Mouse (Mus musculus): ENCODE measurements around the gene Serpina3j.
A peak's percentile ranks its signal among the peaks of the same experiment; 100 is the strongest.
"Not testable (repeated sequence)": the region's sequence is repeated elsewhere in the genome, so short reads cannot be mapped to it uniquely, and the experiment has no call there.

Gene Serpina3j

DNA sequence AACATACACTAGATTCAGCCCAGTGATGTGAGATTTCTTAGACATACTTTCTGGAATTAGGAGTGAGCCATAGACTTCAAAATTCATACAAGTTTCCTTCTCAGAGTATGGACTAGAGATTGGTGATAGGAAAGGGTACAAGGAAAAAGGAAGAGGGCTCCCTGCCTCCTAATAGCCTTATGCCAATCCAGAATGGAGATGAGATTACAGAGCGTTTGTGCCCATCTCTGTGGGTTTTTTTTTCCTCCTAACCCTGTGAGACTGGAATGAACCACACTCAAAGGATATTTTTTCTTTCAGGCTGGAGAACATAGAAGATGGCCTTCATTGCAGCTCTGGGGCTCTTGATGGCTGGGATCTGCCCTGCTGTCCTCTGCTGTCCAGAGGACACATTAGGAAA is at the start of gene Serpina3j:
Gene Serpina3j, plus strand, starts transcription at position 301 of the 400 bp plus-strand sequence.
- DNase-seq: no peak

DNA sequence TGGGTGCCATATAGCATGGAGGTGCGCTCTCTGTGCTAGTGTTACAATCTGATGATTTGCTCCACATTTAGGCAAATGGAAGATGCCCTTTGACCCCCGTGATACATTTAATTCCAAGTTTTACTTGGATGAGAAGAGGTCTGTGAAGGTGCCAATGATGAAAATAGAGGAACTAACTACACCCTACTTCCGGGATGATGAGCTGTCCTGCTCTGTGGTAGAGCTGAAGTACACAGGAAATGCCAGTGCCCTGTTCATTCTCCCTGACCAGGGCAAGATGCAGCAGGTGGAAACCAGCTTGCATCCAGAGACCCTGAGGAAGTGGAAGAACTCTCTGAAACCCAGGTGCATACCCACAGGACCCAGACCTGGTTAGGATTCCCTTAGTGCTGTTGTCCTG is 48.0 kb upstream of the Serpina3j start:
- no peak for DNase-seq

DNA sequence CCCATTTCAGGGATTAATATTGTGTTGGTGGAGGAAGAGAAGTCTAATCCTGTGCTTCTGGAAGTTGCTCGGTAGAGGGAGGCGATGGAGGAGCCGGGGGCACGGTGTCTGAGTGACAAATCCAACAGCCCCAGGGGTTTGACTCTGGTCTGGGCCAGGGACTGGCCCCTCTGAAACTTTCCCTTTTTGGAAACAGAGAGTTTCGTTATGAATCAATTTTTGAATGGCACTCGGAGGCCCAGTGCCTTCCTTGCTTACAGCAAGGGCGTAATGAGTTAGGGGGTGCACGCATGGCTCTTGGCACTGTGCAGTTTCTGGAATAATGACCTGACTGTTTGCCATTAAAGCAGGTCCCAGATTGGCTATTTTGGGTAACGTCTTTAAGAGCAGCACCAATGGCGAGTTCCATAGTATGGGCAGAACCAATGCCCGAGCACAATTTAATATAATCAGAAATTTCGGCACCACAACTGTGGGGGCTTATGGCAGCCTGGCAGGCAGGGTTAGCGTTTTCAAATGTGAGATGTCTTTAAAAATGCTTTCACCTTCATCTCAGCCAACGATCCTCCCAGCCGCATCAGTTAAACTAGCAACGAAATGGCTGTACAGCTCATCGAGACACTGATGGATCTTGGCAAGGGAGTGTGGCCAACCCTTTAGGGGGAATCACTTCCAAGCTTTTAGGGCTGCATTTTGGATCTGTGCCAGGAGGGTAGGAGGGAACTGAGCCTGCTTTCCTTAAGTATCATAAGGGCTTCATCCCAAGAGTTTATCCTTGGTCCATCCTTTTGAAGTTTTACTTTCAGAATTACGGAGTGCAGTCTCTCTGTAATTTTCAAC is 35.9 kb upstream of the Serpina3j start:
- DNase-seq: peak; percentile 11

DNA sequence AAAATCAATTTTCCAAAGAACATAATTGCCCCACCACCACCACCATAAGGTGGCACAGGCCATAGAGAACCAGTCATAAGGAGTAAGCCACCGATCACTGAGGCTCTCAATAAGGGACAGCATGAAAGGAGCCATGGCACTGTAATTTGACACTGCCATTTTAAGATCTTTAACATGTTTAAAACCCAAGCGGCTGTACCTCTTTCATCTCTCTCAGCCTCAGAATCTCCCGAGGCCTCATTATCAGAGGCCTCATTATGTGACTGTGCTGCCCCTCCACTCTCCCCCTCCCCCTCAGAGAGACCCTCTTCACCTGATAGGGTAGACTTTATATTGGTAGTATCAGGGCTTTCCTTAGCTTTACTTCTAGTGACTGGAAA is 35.3 kb upstream of the Serpina3j start:
- DNase-seq: peak; percentile 7

DNA sequence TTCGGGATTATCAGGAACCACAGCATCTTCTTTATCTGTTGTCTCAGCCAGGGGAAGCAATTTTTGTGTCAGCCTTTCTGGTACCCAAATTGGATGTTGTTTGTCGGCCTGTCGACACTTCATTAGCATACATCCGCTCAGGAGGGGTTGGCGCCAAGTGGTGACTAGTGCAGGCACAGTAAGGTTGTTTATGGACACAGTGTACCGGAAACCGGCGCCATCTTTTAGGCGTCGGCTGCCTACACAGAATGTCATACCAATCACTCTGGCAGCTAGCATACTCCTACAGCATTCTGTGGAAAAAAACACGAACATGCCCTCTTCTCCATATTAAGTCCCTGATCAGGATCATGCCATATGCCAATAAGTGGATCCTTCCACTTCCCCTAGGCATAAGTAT is 31.0 kb upstream of the Serpina3j start:
- DNase-seq: no peak

DNA sequence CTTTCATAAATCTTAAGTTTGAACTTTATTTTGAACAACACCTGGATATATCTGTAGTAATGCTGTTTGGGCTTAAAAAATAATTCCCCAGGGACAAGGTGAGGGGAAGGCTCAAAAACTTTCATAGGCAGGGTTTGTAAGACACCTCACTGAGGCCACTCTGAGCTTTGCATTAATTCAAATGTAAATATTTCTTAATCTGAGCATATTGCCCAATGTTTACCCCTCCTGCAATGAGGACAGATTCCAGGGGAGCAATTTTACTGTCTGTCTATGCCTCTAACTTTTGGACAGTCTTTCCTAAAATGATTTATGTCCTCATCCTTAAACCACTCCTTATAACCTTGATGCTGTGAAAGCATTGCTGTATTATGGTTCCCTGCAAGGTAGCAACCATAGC is 26.0 kb upstream of the Serpina3j start:
- no peak for DNase-seq

DNA sequence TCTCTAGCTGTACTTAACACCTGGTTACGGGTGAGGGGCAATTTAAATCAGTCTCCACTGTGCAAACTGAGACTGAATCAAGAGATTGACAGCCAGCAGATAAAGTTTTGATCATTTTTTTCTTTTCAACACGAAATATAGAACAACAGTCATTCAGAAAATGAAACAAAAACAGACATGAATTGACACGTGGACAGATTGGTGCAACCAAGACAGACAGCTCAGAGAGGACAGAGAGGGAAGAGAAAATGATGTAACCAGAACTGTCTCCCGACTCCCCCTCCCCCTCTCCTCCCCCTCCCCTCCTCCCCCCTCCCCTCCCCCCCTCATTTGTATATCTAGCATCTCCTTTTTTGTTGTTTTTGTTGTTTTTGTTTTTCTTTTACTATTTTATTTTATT is 24.5 kb upstream of the Serpina3j start:
- DNase-seq: no peak

DNA sequence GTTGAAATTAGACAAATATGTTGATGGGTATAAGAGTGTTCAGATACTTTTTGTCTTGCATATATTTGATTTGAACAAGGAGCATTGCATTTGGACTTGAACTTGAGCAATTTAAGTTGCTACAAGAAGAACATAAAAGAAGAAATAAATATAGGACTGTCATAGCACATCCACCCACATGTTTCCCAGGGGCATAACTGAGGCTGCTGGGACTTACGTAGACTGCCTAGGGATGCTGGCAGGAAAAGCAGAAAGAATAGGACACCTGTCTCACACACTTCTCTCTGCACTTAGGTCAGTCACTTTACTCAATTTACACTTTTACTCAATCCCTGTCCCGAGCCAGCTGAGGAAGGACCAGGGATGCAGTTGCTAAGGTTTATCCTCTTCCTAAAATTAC is 20.4 kb upstream of the Serpina3j start:
- no peak for DNase-seq

DNA sequence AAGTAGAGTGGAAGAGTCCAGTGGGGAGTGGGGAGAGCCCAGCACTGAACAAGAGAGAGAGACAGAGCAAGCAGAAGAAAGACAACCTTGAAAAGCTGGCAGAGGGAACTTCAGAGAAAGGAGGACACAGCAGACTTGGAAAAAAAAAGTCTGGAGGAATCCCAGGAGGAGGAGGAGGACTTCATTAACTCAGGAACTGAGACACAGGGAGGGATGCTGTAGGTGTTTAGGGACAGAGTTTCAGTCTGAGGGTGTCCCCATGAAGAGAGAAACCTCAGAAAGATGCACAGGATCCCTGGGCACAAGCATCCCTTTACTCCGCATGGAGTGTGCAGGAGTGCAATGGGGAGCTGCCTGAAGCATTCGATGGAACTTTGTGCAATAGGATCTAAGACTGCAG is 16.3 kb upstream of the Serpina3j start:
- DNase-seq: no peak

DNA sequence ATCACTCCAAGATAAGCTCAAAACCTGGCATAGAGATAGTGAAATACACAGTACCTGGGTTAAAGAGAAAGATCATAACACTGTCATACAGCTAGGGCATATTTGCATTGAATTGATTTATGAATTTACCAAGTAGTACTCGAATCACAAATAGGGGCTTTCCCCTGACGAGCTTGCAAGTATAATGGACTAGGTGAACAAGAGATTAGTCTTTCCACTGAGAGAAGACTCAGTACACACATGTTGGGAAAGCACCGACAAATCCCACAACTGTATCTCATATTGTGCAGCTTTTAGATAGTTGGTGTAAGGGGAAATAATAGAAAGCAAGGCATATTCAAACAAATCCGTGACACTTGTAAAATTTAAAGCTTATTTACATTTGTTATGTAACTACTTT is 8.4 kb upstream of the Serpina3j start:
- no peak for DNase-seq

DNA sequence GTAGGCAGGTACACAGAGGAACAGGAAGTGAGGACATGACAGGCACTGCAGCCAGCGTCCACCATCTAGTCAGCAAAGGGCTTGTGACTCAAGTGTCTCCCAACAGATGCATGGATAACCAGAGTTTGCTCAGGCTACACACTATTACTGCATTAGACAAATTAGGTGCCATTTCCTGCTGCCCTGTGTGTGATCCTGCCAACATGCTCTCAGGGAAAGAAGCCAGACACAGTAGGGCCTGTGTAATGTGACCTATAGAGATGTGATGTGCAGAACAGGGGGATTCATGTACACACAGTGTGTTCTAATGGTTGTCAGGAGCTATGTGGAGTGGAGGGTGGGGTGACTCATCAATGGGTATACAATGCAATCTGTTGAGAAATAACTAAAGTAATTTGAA is 8.1 kb downstream of the Serpina3j start:
- no peak for DNase-seq

DNA sequence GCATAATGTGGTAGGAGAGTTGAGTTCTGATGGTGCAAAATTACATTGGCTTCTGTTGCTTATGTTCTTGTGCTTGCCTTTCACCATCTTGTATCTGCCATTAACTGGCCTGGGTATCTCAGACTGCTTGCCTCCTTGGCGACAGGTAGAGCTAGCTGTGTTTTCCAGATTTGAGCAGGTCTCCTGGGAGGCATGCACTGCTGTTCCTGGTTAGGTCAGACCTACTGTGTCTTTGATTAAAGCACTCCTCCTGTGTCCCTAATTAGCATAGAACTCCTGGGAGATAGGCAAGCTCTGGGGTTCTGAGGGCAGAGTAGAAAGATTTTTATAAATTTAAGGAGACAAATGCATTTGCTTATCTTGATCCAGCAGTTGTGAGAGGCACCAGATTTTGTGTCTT is 17.3 kb downstream of the Serpina3j start:
- no peak for DNase-seq

DNA sequence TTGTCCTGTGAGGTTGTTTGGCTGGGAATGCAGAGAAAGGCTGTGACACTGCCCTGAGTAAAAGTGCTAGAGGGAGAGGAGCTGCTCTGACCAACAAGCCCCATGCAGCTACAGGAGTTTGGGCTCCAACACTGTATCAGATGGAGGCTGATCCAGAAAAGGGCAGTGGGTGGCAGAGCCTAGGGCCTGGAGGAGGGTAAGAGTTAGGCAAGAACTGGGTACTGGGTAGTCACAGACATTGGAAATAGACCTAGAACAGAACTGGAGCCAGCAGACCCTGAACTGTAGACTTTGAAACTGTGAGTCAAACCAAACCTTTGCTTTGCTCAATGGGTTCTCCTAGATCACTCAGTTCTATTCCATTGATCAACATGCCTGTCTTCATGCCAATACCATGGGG is 22.5 kb downstream of the Serpina3j start:
- DNase-seq: not testable (repeated sequence)

DNA sequence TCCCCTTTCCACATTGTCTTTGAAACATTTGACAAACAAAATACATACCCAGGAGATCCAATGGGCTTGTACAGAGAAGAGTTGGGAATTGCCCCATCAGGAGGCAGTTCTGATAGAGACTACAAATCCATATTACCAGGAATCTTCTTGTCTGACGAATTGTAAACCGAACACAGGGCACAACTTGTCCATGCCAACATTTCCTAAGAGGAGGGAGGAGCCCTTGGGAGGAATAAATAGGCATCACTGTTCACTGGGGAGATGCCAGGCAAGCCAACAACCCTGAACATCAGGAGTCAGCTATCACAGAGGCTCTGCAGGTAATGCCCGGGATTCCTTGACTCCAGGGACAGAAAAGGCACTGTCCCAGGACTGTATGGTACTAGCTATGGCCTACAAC is 23.9 kb downstream of the Serpina3j start, which contains the start of the genes Serpina3k and Serpina3m:
Gene Serpina3k, plus strand, starts transcription at position 261 of the 400 bp plus-strand sequence.
Gene Serpina3m, plus strand, starts transcription at position 261 of the 400 bp plus-strand sequence.
- DNase-seq: not testable (repeated sequence)

DNA sequence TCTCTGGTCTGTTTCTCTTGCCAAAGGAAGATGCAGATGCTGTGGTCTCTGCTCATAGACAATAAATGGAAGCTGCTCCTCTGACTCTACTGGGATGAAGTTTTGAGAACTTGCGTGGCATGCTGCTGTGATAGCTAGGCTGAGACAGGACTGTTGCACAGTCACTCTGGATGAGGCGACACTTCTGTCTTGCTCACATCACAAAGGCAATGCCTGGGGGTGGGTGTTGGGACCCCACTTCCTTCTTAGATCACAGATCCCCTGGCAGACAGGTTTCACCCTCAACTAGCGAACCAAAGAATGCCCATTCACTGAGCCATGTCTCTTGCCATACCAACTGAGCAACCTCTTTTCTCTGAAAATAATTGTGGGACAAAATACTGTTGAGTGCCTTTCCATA is 24.4 kb downstream of the Serpina3j start:
- DNase-seq: no peak

DNA sequence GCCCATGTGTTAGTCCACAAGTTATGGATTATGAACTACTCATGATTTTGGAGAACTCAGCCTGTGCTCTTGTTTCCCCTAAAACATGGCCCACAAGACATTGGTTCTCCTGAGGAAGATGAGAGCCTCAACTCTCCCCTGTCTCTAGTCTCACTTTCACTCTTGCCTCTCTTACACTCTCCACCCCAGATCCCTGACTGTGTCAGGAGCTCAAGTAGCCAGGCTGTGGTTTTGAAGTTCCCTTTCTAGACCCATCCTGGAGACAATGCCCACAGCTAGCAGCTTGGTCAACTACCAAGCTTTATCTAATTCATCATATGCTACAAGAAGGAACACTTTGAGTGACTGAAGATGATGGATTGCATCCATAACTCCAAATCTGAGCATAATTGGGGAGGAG is 28.1 kb downstream of the Serpina3j start:
- DNase-seq: not testable (repeated sequence)

DNA sequence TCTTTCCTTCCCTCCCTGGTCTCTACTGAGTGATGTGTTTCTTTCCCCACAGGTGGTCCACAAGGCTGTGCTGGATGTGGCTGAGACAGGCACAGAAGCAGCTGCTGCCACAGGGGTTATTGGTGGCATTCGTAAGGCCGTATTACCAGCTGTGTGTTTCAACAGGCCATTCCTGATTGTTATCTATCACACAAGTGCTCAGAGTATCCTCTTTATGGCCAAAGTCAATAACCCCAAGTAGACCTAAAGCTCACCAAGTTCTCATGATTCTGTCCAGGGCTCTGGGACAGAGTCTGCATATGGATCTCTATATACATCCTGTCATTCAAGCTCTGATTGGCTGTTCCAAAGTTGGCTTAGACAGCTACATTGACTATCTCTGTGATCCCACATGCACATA is 30.8 kb downstream of the Serpina3j start:
- DNase-seq: no peak

DNA sequence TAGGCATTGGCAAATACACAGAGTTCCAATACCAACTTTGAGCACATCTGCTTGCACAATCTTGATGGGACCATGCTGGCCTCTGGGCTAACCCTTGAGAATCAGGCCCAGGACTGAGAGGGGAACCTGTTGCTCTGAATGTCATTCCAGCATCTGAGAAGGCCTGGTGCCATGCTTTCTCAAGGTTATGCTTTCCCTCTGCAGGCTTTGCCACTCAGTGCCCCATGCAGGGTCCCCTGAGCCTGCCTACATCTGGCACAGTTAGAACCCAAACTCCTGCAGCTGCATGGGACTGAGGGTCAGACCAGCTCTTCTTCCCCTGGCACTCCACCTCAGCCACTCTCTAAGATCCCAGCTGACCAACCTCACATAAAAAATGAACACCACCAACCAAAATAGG is 31.4 kb downstream of the Serpina3j start:
- DNase-seq: no peak

DNA sequence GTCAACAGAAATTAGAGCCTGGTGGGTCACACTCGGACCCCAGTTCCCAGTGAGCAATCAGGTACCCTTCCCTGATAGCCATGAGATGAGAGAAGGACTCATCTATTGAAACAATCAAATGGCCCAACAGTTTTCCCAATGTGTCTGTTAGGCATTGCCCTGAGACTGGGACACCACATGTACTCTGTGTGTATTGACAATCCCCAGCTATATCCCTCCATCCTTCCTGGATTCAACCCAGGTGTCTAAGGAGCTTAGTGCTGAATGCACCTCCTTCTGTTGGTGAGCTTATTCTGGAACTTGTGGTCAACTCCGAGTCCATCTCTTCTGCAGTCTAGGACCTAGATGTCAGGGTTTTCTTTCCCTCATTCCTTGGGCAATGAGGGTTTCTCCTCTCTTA is 32.7 kb downstream of the Serpina3j start:
- DNase-seq: no peak

DNA sequence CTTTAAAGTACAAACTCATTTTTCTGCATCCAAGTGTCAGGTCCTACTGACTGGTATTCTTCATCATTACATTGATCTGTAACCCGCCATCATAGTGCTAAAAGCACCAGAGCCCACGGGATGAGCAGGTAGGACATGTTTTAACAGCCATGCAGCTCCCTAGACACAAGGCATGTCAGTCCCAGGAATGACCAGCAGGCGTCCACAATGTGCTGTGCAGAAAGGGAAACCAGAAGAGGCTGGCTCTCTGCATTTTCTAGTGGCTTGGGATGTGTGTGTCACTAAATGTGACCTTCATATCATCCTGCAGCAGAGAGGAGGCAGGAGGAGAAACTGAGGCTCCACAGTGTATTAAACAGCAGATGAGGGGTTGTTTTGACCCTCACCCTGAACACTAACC is 37.5 kb downstream of the Serpina3j start:
- DNase-seq: peak; percentile 19

DNA sequence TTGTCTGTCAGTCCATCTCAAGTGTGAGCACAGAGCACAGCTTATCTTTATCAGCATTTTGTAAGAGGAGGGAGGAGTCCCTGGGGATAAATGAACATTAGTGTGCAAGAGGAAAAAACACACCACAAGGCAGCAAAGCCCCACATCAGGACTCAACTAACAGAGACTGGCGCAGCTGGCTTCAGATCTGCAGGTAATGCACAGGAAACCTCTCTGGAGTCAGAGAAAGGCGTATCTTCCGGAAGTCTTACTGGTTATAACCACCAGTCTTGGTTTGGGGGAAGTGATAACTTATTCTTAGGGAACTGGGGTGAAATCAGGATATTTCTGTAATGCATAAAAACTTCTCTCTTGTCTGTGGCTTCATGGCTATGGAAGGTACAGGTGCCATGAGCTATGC is 41.7 kb downstream of the Serpina3j start:
- no peak for DNase-seq

DNA sequence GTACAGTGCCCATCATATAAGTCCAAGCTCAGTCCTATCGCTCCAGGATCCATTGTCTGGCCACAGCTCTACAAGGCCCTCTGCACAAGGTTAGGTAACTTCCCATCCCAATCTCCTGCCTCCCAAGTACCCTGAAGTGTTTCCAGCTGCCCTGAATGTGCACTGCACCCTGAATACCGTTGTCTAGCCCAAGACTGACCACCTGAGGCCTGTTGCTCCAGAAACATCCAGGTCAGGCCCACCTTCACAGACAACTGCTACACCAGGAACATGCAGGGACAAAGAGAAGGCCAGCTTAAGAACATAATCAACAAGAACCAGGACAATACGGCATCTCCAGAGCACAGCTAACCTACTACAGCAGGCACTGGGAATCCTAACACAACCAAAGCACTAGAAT is 55.6 kb downstream of the Serpina3j start:
- DNase-seq: no peak
